Mouse (Mus musculus): ENCODE measurements at regions not wholly inside any gene's neighbourhood (a gene's known extent, or its start where the extent isn't known, plus 50 kb on each side); places are given as distances from the start of the nearest gene placed in this dataset.

DNA sequence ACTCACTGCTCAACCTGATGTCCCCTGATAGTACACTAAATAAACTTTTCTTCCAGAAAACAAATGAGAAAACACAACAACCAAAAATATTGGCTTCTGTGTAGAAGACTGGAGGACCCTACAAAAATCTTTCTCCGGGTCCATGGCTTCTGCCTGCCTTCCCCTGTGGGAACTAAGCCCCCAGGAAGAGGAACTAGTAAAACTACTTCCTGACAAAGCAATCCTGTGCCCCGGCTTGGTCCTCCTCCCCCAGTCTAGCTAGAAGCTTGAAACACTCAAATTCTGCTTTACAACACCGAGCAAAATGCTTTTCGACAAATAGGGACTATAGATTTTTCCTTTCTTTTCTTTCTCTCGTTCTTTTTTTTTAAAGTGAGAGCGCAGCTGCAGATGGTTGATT lies 51.3 kb upstream of the Mki67 start:
- DNase-seq (ENCODE audit: low spot score) = no peak

DNA sequence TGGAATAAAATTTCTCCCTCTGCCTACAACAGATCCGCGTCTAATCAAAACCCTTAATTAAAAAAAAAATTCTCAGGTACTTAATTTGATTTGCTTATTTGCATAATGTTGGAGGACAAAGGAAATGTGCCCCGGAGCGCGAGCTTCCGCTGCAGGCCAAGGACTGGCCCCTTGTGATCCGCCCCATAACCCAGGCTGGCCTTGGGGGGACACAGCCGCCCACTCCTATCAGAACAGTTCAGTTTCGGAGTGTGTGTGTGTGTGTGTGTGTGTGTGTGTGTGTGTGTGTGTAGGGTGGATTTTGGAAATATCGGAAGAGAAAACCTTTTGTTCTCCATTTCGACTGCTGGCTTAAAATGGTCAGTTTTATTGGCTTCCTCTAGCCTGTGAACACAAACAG lies 51.9 kb upstream of the Mki67 start:
- no peak for DNase-seq (ENCODE audit: low spot score)

DNA sequence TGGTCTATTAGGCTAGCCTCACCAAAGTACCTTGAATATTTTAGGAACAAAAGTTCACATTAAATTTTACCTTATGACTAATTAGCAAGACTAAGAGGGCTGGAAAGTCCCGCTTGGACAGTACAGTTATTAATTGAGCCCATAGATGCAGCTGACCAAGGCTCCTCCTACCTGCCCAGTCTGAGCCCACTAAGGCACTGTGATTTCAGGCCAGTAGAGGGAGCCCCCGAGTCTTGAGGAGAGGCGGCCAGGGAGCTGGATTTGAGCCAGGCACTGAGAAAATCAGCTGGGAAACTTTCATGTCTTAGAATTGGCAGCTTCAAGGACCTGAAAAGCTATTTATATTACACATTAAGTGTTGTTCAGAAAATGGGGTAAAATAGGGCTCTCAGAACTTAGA lies 52.4 kb upstream of the Mki67 start:
- peak; percentile 36 for DNase-seq (ENCODE audit: low spot score)

DNA sequence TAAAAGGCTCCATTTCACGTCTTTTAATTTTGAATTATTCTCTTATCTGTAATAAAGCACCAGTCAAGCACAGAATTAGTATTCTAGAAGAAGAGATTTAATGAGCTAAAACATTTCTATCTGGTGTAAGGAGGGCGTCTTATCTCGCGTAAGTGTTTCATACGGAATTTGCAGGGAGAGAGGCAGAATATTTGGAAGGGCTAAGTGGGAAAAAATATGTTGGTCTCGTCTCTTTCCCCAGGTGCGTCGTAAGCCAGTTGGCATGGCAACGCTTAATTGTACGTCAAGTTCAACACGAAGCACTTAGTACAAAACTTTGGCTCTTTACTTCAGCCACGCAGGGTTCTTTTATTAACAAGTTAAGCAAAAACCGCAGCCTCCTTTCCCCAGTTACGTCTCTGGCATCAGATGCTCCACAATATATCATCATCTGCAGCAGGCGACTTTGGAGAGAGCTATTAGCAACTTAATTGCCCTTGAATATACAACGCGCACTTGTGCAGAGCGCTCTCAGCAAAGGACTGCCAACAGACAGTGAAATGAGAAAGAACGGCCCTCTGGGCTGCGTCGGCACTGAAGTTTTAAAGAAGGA lies 53.0 kb upstream of the Mki67 start:
- no peak for DNase-seq (ENCODE audit: low spot score)

DNA sequence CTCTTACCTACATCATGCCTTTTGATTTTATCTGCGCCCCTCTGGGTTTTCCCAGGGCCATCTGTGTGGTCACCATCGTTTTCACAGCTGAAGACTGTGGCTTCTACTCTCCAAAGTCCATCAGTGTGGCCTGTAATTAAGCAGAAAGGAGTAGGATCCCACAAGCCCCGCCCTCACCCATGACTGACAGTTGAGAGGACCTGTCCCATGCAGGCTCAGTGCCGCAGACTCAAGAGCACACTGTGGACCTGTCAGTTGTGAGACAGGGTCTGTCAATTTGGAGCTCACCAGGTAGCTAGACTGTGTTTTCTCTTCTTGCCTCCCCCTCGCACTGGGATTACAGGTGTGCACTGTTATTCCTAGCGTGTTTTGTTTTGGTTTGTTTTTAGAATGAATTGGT lies 53.9 kb upstream of the Mki67 start:
- no peak for DNase-seq (ENCODE audit: low spot score)

DNA sequence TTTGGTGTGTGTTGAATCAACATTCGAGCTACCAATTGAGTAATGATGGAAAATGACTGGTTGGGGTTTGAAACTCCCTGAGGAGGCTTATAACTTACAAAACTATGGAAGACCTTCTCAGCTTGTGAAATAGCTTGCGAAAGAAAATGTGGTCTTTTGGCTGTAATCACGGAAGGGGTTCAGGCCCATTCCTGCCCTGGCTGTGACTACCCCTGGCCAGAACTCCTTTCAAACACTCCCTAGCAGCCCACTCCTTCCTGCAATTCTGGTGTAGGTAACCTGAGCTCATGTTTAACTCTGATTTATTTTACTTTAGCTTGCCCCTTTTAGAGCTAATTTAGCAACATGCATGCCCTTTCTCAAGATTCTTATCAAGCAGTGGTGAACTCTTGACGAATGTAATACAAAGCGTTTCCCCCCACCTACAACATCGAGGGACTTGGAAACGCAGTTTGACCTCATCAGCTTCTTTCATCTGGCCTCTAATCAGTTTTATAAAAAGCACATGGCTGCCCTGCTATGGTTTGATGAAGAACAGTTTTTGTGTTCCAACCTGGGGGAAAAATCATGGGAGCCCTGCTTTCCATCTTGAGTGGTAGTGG lies 59.8 kb upstream of the Mki67 start:
- DNase-seq (ENCODE audit: low spot score) = no peak

DNA sequence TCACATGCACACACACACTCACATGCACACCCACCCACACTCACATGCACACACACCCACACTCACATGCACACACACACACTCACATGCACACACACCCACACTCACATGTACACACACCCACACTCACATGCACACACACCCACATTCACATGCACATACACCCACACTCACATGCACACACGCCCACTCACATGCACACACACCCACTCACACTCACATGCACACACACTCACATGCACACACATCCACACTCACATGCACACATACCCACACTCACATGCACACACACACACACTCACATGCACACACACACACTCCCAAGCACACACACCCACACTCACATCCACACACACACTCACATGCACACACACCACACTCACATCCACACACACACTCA lies 74.0 kb upstream of the Mki67 start:
- DNase-seq (ENCODE audit: low spot score) = no peak

DNA sequence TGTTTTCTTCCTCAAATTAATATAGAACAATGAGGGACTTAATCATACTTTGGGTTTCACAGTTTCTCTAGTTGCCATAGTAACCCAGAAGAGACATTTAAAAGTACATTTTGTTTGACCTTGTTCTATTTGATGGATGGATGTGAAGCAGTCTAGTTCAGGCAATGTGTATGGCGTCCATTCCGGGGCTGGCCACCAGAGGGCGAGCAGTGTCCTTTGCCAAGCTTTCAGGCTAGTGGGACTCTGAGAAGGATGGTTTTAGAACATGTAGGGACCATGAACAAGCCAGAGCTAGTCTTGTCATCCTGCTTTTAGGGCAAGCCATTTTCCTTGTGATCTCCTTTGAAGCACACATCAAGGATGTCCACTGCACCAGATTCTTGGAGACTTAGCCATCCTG lies 74.8 kb upstream of the Mki67 start:
- DNase-seq (ENCODE audit: low spot score) = peak; percentile 25

DNA sequence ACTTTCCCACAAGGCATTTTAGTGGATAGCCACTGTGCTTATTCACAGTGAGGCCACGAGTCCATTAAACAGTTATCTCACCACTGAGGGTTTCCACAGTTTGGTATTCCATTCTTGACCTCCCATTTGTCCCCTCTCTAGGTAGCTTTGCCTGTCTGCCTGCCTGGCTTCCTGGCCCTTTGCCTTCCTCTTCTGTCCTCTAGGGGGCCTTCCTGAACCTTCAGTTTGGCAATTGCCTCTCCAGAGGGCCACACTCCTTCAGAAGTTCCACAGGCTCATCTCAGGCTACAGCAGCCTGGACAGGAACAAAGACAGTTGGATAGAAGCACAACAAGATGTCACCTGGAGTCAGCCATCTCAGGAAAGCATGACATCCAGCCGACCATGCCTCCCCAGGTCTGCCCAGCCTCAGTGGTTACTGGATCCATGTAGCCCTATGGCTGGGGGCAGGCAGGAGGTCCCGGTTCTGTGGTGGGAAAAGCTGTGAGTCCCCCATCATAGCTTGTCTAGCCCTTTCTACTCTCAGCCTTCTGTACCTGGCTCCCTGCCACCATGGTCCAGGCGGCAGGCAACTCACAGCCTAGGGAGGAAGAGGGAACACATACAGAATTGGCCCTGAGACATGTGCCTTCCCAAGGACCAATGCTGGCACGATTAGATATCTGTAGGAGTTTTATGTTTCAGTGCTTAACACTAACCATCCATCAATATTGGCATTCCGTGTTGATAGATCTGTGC lies 76.0 kb upstream of the Mki67 start:
- DNase-seq (ENCODE audit: low spot score) = no peak

DNA sequence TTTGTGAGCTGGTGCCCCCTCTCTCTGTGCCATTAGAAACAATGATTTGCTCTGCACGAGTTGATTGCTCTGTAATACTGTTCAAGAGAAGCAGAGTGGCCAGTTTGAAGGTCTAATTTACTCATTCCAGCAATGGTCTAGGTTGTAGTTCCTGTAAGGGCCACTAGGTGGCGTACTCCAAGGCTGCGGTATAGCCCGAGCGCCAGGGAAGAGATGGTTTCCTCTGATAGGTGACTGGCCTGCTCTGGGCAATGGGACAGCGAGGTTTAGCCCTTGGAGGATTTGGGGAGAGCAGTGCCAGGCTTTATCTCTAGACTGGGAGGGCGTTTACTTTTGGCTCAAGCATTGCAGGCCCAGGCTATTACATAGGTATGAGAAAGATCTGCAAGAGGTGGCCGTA lies 76.8 kb upstream of the Mki67 start:
- peak; percentile 17 for DNase-seq (ENCODE audit: low spot score)

DNA sequence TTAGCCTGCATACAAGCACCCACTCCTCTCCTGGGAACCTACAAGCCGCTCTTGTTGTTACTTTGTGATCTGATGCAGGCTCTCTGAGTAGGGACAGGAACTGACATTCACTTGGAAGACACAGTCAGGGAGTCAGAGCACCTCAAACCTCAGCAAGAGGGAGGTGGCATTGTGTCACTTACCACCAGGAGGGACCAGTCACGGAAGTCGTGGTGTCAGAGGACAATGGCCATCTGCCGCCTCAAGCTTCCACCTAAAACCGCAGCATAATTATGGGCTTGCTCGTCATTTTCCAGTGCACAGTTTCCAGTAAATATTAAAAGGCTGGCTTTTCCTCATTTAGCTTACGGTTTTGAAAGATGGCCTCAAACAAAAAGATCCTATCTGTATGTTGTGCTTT lies 78.1 kb upstream of the Mki67 start:
- DNase-seq (ENCODE audit: low spot score) = no peak

DNA sequence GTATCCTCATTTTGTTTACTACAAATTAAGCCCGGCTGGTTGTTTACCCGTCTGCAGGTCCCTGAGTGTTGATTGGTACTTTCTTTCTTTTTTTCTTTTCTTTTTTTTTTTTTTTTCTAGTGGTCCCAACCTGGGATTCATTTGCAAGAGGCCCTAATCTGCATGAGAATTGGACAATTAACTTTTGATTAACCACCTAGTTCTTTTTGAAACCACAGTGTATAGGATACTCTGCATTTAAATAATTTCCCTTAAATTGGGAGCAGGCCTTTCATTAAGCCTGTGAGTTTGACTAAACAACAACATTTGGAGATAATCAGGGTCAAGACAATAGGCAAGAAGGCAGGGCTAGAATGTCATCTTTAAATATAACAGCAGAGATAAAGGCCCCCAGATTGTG lies 78.5 kb upstream of the Mki67 start:
- no peak for DNase-seq (ENCODE audit: low spot score)

DNA sequence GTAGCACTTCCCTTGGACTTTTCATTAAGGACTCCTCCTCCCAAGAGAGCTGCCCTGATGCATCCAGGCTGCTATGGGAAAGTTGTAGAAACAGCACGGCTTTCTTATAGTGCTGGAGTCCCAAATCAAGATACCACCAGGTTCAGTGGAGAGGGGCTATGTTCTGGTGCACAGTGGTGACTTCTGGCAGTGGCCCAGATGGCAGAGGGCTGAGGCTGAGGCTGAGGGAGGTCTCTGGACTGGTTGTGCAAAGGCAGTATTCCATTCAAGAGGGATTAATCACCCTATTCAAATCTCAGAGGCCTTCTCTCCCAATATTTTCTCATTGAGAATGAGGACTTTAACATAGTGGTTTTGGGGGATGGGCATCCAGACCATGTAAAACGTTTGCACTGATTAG lies 82.3 kb upstream of the Mki67 start:
- no peak for DNase-seq (ENCODE audit: low spot score)

DNA sequence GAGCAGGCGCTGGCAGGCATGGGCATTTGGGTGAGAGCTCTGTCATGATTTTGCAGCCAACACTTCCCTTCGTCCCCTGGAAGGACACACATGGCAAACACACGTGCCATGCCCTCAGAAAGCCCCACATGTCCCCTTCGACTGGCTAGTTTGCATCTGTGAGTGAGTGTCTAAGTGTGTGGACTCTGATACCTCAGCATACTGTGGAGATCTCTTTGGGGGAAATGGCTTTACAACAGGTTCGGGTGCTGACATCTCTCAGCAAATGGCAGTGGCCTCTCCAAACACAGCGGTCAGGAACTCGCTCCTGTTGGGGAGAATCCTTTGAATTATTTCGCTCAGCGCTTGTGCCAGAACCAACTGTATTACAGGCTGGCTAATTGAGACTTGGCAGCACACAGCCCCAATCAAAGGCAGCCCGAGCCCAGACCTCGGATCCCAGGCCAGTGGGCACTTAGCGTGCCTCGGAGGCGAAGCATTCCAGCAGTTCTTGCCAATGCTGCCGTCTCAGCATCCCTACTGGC lies 86.5 kb upstream of the Mki67 start:
- no peak for DNase-seq (ENCODE audit: low spot score)

DNA sequence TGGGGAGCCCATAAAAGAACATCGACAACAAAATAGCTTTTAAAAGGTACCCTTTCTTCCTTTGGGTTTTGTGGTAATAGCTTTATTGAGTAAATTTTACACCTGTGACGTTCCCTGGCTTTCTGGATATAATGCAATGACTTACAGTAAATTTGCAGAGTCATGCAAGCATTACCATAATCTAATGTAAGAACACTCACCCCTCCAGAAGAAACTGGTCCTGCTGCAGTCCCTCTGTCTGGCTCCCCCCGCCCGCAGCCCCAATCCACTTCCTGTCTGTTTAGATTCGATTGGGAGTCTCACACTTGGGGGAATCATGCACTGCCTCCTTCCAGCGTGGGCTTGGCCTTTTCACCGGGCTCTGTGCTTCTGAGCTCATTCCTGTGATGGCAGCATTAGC lies 88.6 kb upstream of the Mki67 start:
- no peak for DNase-seq (ENCODE audit: low spot score)

DNA sequence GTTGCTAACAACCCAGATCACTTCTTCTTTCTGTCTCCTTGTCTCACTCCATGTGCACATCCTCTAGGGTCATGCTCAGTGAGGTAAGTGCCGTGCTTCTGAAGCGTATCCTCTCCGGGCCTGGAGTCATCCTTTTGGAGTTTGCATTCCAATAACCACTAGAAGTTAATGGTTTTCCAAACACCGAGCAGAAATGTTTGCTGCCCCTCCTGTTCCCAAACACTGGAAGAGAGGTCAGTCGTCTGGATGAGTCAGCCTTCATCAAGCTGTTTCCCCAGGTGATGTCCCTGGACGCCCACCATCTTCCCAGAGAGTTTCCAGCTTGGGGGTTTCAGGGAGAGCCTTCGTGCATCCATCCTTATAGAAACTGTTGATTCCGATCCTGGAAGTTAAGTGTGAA lies 90.0 kb upstream of the Mki67 start:
- DNase-seq (ENCODE audit: low spot score) = no peak

DNA sequence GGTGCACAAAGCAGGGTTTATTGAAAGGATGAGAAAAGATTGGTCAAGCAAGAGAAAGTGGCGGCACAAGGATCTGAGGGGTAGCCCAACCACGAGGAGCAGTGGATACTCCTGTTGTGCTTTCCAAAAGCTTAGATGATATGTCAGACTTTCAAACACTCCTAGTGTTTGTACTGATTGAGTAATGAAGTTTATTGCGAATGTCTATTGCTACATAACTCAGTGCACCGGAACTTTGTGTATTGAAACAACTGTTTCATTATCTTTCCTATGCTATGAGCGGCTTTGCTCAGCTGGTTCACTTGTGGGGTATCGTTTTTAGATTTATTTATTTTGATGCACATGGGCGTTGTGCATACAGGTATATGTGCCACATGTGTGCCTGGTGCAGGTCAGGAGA lies 90.5 kb upstream of the Mki67 start:
- DNase-seq (ENCODE audit: low spot score) = no peak

DNA sequence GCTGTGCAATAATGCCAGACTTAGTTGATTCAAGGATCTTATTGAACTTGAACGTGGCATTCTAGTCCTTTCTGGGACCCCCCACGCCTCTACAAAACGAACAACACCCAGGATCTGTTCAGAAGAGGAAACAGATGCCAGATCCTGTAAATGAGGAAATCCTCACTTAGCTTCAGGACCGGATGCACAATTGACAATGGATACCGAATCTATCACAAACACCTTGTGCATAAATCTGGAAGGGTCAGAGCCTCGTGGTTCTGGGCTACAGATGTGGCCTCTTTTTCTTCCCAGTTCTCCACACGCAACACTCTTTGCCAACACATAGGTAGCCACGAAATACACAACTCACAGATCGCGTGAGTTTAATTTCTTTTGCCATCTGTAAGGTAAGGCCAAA lies 93.0 kb upstream of the Mki67 start:
- DNase-seq (ENCODE audit: low spot score) = no peak

DNA sequence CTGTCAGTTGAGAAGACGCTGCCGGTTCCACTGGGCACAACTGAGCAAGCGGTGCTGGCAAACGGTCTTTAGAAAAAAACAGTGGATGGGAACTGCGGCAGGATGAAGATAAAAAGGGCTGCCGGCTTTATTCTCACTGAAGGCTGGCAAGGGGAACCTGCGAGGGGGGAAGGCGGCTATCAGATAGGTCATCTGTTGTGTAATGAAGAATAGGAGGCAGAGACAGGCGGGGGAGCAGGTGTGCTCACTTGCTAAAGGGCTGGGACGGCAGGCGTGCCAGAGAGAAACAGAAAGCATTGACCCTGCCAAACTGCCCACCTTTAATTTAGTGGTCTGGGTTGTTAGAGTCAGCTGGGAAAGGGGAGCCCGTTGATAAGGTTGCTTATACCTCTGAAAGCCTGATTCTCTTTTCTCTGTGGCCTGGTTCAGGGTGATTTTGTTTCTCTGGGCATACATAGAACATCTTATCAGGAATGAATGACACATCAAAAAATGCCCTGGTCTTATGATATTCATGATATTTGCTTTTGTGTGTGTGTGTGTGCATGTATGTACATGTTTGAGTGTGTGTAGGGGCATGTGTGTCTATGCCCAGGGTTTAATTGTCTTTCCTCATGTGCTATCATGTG lies 93.7 kb upstream of the Mki67 start:
- DNase-seq (ENCODE audit: low spot score) = no peak

DNA sequence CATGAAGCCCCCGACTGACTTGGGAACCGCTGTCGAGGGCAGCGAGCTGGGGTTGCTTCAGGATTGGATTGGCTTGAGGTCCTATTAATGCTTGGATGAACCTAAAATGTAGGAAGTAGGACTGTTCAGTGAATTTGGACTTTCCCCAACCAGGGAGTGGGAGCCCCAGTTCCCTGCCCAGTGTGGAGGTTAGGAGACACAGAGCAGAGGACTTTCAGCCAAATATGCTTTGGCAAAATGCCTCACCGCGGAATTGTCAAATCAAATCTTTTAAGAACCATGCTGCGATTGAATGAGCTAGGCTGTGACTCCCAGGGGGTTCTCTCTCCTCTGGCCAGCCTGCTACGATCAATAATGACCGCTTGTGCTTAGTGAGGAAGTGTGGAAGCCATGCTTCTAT lies 94.8 kb upstream of the Mki67 start:
- no peak for DNase-seq (ENCODE audit: low spot score)

DNA sequence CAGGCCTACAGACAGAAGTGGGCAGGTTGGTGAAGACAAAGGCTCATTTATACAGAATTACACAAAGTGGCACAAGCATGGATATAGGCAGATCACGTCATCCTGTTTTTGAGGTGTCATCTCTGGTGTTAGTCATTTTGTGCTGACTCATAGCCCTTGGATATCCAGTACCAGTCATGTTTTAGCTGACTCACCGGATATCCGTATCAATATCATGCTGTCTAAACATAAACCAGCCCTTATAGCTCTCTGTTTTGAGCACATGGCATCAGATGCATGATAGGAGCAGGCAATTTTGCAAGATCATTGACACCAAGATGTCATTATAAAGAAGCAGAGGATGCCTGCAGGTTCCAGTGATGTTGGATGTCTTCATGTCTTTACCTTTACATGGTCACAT lies 97.5 kb upstream of the Mki67 start:
- DNase-seq (ENCODE audit: low spot score) = no peak

DNA sequence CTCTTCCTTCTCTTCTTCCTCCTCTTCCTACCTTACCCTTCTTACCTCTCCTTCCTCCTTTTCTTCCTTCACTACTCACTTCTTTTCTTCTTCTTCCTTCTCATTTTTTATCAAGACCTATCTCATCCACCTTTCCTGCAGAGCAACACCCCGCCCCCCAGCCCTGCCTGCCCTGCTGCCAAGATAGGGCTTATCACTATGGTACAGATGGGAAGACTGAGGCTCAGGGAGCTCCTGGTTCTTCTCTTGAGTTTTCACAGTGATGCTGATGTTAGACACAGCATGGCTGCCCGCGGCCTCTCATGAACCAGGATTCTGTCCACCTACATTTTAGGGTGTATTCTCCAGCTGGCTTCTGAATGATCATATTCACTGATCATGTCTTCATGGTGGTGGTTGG lies 100.0 kb upstream of the Mki67 start:
- DNase-seq (ENCODE audit: low spot score) = peak; percentile 24

DNA sequence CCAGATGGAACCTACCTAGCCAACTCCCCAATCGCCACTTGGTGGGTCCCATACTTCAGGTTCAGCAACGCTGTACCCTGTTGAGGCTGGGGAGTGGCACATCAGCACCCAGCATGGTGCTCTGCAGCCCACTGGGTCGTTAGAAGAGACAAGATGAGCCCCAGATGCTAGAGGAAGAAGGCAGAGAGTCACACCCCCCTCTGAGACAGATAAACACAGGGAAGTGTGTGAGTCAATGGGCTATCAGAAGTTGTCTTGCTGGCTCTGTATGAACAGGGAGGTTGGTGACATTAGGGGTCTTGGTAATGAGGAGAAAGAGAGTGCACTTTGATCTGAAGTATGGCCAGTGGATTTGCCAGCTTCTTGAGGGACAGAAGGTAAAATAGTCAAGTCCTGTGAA lies 101.7 kb upstream of the Mki67 start:
- DNase-seq (ENCODE audit: low spot score) = no peak

Measured in yolk sac, embryonic 10.5 days (tissue).